Mouse (Mus musculus) heart, embryonic 13.5 days (tissue): ENCODE measurements around the gene Ankrd34a. TPM values are rescaled to one million over a fixed set of nuclear protein-coding genes. Genes with fewer than 3 reads are reported as not detected.

ENCODE experiments used
- ATAC-seq: fragments of 200-750 bp; cut with Nextera tagmentation; 2 replicates; pipeline ENCODE4 v1.8.0; 2017; ENCODE audit warnings: moderate TSS enrichment; ENCODE audit not compliant: insufficient number of reproducible peaks, low FRiP score, low TSS enrichment; ENCODE audit errors: extremely low read depth
- H3K27ac ChIP-seq: fragments of 300-500 bp; sonication (generic); replicated peaks from 2 replicates; pipeline ENCODE4 v1.5.1; 2015; ENCODE audit warnings: moderate library complexity, mild to moderate bottlenecking, inconsistent platforms
- H3K27me3 ChIP-seq: fragments of 300-500 bp; sonication (generic); replicated peaks from 2 replicates; pipeline ENCODE4 v1.6.1; 2015; ENCODE audit warnings: mild to moderate bottlenecking, inconsistent platforms
- H3K36me3 ChIP-seq: fragments of 300-500 bp; sonication (generic); 2 replicates; pipeline ENCODE4 v1.6.1; 2015; ENCODE audit warnings: mild to moderate bottlenecking, inconsistent platforms
- H3K4me1 ChIP-seq: fragments of 300-500 bp; sonication (generic); 2 replicates; pipeline ENCODE4 v1.6.1; 2015; ENCODE audit warnings: inconsistent platforms
- H3K4me2 ChIP-seq: fragments of 300-500 bp; sonication (generic); 2 replicates; pipeline ENCODE4 v1.6.1; 2015; ENCODE audit warnings: inconsistent platforms, mild to moderate bottlenecking, moderate library complexity
- H3K4me3 ChIP-seq: fragments of 300-500 bp; sonication (generic); 2 replicates; pipeline ENCODE4 v1.5.1; 2015; ENCODE audit warnings: moderate library complexity, mild to moderate bottlenecking, inconsistent platforms
- H3K9ac ChIP-seq: fragments of 300-500 bp; sonication (generic); 2 replicates; pipeline ENCODE4 v1.6.1; 2015; ENCODE audit warnings: inconsistent platforms, mild to moderate bottlenecking, moderate library complexity
- H3K9me3 ChIP-seq: fragments of 300-500 bp; sonication (generic); 2 replicates; pipeline ENCODE4 v1.6.1; 2016; ENCODE audit warnings: inconsistent platforms
- WGBS: fragments of 180-500 bp; shearing (Covaris S2); methylation state at CpG from one replicate; pipeline ENCODE4 v1.1.7; 2015; ENCODE audit warnings: mixed read lengths; 5-methylcytosine and 5-hydroxymethylcytosine counted together
- polyA plus RNA-seq: library from polyadenylated mRNA; unstranded; fragments of >200 nt; fragmentation: Nextera tagmentation; extraction: Ambion mirVana; gene quantifications from 2 replicates; pipeline ENCODE4 v1.2.1, GENCODE M21; 2015

The Ankrd34a gene
- polyA plus RNA-seq, 1 experiment from 2014 or later, result 6.5 TPM

DNA sequence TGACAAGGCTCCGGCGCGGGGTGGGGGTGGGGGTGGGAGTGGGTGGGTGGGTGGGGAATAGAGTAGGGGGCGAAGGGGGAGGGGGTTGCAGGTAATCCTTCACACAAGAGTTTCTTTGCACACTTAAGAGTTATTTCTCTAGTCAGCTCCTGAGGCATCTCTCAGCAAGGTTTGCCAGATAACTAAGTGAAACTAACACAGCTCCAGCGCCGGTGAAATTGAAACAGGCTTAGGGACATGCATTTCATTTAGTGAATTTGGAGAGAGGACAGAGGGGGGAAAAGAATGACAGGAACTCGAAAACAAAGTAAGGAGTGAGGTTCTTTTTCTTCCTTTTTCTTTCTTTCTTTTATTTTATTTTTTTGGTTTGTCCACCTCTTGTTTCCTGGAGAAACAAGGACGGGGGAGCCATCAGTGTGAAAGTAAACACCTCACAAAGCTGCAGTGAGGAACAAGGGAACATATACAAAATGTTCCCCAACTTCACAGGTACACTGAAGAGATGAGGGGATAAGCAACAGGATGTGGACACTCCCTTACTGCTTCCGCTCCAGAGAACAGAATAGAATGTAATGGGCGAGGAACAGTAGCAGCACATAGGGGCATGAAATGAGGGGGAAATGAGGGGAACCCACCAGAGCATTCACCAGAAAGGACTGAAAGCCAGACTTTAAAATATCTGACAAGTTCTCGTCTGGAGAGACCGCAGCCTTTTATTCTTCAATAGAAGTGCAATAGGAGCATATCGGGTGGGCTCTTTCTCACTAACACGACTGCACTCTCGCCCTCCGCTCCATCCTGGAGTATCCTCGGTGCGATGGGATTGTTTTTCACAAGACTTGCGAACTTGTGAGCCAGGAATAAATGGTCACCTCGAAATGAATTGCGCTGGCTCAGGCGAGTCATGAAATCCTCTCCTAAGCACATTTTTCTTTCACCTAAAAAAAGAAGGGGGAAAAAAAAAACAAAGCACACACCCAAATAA lies 39.5 kb upstream of the Ankrd34a start:
- peaks cover 51% of the 10 kb centered on the region for H3K4me1 ChIP-seq
- H3K4me2 ChIP-seq, result peak overlapping the region; percentile 93
- 3% methylated on average over 22 of the region's 22 CpGs for WGBS
- peaks cover 32% of the 10 kb centered on the region for H3K36me3 ChIP-seq
- H3K9ac ChIP-seq, result peak overlapping the region; percentile 86
- no peaks in the 10 kb centered on the region for H3K9me3 ChIP-seq
- no peak for ATAC-seq
- peak overlapping the region; percentile 96 for H3K4me3 ChIP-seq
- H3K27ac ChIP-seq, result peak overlapping the region; percentile 99
- H3K27me3 ChIP-seq, result no peaks in the 10 kb centered on the region

DNA sequence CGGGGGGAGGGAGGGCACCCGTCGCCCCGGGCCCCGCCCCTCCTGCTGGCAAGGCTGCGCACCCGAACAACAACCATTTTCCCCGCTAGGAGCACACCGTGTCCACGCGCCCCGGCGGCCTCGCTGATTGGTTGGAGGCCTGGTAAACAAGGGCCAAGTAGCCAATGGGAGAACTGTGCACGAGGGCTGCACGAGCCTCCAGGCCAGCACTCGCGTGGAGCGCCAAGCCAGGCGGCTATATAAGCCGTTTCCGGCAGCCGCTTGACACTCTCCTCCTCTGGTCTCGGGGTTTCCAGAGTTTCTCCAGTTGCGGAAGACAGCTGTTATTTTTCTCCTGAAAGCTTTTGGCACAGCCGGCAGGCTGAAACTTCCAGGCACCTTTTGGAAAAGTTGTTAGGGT lies 38.7 kb upstream of the Ankrd34a start, which contains the start of gene Txnip:
Txnip (plus strand) TSS at position 264 of the 400 bp plus-strand sequence.
- peak; percentile 98 for ATAC-seq
- H3K4me2 ChIP-seq, result peak within 1 kb of the TSS; percentile 93
- H3K27ac ChIP-seq, result peak within 1 kb of the TSS; percentile 99
- no peaks in the 10 kb centered on the region for H3K9me3 ChIP-seq
- peaks cover 51% of the 10 kb centered on the region for H3K4me1 ChIP-seq
- no peaks in the 10 kb centered on the region for H3K27me3 ChIP-seq
- H3K9ac ChIP-seq, result peak within 1 kb of the TSS; percentile 100
- peak within 1 kb of the TSS; percentile 96 for H3K4me3 ChIP-seq
- peaks cover 32% of the 10 kb centered on the region for H3K36me3 ChIP-seq
- WGBS, result under 1% methylated on average over 26 of the region's 26 CpGs

DNA sequence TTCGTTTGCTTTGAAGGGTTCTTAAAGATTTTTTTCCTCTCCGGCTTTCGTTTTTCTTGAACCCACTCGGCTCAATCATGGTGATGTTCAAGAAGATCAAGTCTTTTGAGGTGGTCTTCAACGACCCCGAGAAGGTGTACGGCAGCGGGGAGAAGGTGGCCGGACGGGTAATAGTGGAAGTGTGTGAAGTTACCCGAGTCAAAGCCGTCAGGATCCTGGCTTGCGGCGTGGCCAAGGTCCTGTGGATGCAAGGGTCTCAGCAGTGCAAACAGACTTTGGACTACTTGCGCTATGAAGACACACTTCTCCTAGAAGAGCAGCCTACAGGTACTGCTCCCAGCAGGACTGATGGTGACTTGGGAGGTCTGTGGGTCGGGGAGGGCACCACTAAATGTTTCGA lies 38.3 kb upstream of the Ankrd34a start:
- peak overlapping the region; percentile 99 for H3K27ac ChIP-seq
- peaks cover 32% of the 10 kb centered on the region for H3K36me3 ChIP-seq
- H3K9me3 ChIP-seq, result no peaks in the 10 kb centered on the region
- no peak for ATAC-seq
- under 1% methylated on average over 17 of the region's 17 CpGs for WGBS
- peak overlapping the region; percentile 96 for H3K4me3 ChIP-seq
- peaks cover 51% of the 10 kb centered on the region for H3K4me1 ChIP-seq
- H3K4me2 ChIP-seq, result peak overlapping the region; percentile 93
- H3K27me3 ChIP-seq, result no peaks in the 10 kb centered on the region
- H3K9ac ChIP-seq, result peak overlapping the region; percentile 100

DNA sequence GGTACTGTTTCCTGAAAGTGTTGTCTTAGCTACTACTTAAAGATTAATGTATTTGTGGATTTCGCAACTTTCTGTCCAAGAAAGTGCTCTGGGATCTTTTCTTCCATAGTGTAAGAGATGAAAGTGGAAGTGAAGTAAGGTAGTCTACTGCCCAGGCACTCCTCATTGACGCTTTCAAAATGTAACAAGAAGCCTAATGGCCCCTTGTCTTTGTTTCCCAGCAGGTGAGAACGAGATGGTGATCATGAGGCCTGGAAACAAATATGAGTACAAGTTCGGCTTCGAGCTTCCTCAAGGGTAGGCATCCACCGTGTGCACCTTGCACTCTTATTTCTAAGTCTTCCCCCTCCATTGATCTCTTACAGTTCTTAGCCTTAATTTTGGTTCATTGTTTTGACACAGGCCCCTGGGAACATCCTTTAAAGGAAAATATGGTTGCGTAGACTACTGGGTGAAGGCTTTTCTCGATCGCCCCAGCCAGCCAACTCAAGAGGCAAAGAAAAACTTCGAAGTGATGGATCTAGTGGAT lies 37.7 kb upstream of the Ankrd34a start:
- H3K9me3 ChIP-seq, result no peaks in the 10 kb centered on the region
- peak overlapping the region; percentile 93 for H3K4me2 ChIP-seq
- H3K27me3 ChIP-seq, result no peaks in the 10 kb centered on the region
- H3K4me3 ChIP-seq, result peak overlapping the region; percentile 96
- peak overlapping the region; percentile 99 for H3K27ac ChIP-seq
- H3K9ac ChIP-seq, result peak overlapping the region; percentile 100
- H3K4me1 ChIP-seq, result peaks cover 56% of the 10 kb centered on the region
- peaks cover 32% of the 10 kb centered on the region for H3K36me3 ChIP-seq
- no peak for ATAC-seq
- 15% methylated on average over 10 of the region's 10 CpGs for WGBS

DNA sequence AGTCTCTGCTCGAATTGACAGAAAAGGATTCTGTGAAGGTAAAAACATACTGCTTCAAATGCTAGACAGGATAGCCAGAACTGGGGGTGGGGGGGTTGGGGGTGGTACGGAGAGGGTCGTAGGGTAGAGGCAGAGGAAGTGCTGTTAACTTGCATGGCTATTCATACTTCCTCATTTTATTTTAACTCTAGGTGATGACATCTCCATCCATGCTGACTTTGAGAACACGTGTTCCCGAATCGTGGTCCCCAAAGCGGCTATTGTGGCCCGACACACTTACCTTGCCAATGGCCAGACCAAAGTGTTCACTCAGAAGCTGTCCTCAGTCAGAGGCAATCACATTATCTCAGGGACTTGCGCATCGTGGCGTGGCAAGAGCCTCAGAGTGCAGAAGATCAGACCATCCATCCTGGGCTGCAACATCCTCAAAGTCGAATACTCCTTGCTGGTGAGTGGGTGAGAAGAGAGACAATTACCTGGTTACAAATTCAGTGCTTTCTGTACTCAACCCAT lies 37.0 kb upstream of the Ankrd34a start:
- H3K4me3 ChIP-seq, result peak overlapping the region; percentile 96
- H3K27me3 ChIP-seq, result no peaks in the 10 kb centered on the region
- H3K4me2 ChIP-seq, result peak overlapping the region; percentile 93
- 32% methylated on average over 12 of the region's 12 CpGs for WGBS
- peak overlapping the region; percentile 100 for H3K9ac ChIP-seq
- no peaks in the 10 kb centered on the region for H3K9me3 ChIP-seq
- peaks cover 59% of the 10 kb centered on the region for H3K4me1 ChIP-seq
- peaks cover 32% of the 10 kb centered on the region for H3K36me3 ChIP-seq
- no peak for ATAC-seq
- peak overlapping the region; percentile 99 for H3K27ac ChIP-seq

DNA sequence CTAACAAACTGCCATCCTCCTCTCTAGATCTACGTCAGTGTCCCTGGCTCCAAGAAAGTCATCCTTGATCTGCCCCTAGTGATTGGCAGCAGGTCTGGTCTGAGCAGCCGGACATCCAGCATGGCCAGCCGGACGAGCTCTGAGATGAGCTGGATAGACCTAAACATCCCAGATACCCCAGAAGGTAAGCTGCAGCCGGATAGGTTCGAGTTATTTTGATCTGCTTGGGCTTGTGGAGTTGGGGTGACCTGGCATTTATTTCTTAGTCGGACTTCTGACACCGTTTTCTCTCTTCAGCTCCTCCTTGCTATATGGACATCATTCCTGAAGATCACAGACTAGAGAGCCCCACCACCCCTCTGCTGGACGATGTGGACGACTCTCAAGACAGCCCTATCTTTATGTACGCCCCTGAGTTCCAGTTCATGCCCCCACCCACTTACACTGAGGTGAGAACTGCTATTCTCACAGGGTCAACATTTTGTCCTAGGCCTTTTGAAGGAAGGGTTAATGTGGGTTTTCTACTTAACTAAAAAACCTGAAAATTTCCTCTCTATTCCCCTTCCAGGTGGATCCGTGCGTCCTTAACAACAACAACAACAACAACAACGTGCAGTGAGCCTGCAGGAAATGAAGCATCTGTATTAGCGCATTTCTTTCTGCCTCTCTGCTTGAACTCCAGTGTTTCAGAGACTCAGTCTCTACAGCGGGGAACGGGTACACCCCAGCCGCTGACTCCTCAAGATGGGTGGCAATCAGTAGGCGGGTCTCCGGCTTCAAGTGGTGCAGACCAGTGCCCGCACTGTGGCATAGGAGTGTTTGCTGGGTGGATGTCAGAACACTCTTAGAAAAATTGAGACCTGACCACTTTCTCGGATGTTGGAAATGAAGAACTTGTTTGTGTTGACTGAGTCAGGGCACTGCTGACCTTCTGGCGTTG lies 36.3 kb upstream of the Ankrd34a start:
- H3K27me3 ChIP-seq, result no peaks in the 10 kb centered on the region
- H3K4me2 ChIP-seq, result peak overlapping the region; percentile 93
- no peaks in the 10 kb centered on the region for H3K9me3 ChIP-seq
- ATAC-seq, result no peak
- peak overlapping the region; percentile 100 for H3K9ac ChIP-seq
- 46% methylated on average over 23 of the region's 23 CpGs for WGBS
- H3K4me3 ChIP-seq, result peak overlapping the region; percentile 96
- H3K36me3 ChIP-seq, result peaks cover 32% of the 10 kb centered on the region
- H3K4me1 ChIP-seq, result peaks cover 55% of the 10 kb centered on the region
- H3K27ac ChIP-seq, result peak overlapping the region; percentile 99

DNA sequence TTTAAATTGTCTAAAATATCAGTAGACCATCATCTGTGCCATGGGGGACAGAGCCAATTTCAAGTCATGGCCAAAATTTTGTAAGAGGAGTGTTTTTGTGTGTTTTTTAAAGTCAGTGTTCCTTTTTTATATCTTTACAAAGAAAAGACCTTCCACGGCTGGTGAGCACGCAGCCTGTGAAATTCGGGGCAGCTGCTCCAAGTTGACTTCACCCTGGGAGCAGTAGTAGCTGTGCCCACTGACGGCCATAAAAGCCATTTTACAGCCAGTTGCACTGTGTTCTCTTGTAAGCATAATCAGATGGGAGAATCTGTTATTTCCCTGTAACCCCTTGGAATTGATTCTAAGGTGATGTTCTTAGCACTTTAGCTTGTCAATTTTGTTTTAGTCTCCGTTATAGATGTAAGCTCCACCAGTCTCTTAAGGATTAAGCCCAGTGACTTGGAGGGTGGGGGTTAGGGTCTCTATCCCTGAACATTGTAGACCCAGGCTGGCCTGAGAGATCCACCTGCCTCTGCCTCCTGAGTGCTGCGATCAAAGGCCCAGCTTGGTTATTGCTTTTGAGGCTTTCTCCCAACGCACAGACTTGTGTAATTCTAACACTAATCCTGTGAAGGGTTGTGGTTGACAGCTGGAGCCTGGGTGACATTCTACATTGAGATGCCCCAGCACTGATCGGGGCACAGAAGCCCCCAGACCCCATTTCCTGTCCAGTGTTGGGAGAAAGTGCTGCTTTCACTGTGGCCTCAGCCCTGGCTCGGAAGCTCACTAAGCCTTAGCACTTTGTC lies 35.4 kb upstream of the Ankrd34a start:
- no peaks in the 10 kb centered on the region for H3K27me3 ChIP-seq
- peak overlapping the region; percentile 93 for H3K4me2 ChIP-seq
- 71% methylated on average over 9 of the region's 9 CpGs for WGBS
- H3K4me1 ChIP-seq, result peaks cover 51% of the 10 kb centered on the region
- H3K9me3 ChIP-seq, result no peaks in the 10 kb centered on the region
- no peak for ATAC-seq
- peak overlapping the region; percentile 100 for H3K9ac ChIP-seq
- peak overlapping the region; percentile 99 for H3K27ac ChIP-seq
- H3K36me3 ChIP-seq, result peaks cover 32% of the 10 kb centered on the region
- H3K4me3 ChIP-seq, result peak overlapping the region; percentile 96

DNA sequence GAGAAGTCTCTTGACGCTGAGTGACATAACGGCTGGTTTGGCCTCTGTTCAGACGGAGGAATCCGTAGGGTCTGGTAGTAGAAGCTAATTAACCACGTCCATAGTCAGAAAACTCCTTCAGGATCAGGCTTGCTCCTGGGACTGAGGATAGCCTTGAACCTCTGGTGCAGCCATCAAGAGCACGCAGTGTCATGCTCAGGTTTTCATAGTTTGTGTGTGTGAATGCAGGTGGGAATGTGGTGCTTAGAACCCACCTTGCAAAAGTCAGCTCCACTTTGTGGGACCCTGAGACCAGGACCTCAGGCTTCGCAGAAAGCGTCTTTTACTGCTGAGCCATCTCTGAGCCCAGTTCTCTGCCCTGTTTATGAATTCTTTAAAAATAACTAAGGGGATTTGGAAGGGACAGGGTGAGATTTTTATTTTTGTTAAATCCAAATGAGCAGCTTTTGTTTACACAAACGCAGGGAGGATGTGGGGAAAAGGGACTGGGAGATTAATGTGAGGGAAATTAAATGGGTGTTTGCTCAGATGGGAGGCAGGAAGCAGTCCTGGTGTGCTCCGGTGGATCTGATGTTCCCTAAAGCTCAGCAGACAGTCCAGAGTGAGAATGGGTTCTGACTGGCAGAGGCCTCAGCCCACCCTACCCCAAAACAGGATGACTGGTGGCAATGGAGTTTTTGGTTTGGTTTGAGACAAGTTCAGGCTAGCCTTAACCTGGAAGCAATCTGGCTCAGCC lies 34.3 kb upstream of the Ankrd34a start:
- ATAC-seq, result no peak
- Histone ChIP-seq H3K4me3 (peak overlapping the region; percentile 96), H3K9ac (peak overlapping the region; percentile 100), H3K27me3 (no peaks in the 10 kb centered on the region), H3K9me3 (no peaks in the 10 kb centered on the region), H3K27ac (peak overlapping the region; percentile 99), H3K4me2 (peak overlapping the region; percentile 93), H3K36me3 (peaks cover 32% of the 10 kb centered on the region), H3K4me1 (peaks cover 56% of the 10 kb centered on the region)
- WGBS, result 40% methylated on average over 10 of the region's 10 CpGs

DNA sequence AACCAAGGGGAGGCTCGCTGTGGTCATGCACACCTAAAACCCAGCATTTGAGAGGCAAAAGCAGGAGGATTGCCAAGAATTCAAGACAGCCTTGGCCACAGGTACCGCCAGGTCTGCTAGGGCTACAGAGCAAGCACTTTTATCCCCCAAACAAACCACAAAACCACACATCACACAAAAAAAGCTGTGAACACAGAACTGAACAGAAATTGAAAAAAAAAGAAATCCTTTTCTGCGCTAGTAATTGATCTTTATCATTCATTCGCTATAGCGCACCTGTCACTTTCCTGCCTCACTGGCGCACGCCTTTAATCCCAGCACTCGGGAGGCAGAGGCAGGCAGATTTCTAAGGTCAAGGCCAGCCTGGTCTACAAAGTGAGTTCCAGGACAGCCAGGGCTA lies 33.2 kb upstream of the Ankrd34a start:
- Histone ChIP-seq H3K27me3 (no peaks in the 10 kb centered on the region), H3K9ac (no peak overlapping the region), H3K9me3 (no peaks in the 10 kb centered on the region), H3K4me1 (peaks cover 56% of the 10 kb centered on the region), H3K27ac (peak overlapping the region; percentile 99), H3K4me3 (no peak overlapping the region), H3K4me2 (no peak overlapping the region), H3K36me3 (peaks cover 32% of the 10 kb centered on the region)
- 88% methylated on average over 8 of the region's 8 CpGs for WGBS
- no peak for ATAC-seq
